Mouse (Mus musculus) embryonic fibroblast, embryonic 13.5 days (primary cell): ENCODE measurements at regions not wholly inside any gene's neighbourhood (a gene's known extent, or its start where the extent isn't known, plus 50 kb on each side); places are given as distances from the start of the nearest gene placed in this dataset.

Experiments
- H3K27ac ChIP-seq: 2 replicates; pipeline ENCODE4 v1.5.1; 2012; ENCODE audit warnings: low read length, control low read depth, inconsistent platforms; ENCODE audit not compliant: insufficient read depth
- H3K4me1 ChIP-seq: 2 replicates; pipeline ENCODE4 v1.6.1; 2011; ENCODE audit warnings: low read length; ENCODE audit not compliant: control insufficient read depth, insufficient read depth
- H3K4me3 ChIP-seq: 2 replicates; pipeline ENCODE4 v1.5.1; 2011; ENCODE audit warnings: mild to moderate bottlenecking, control low read depth, low read length; ENCODE audit not compliant: insufficient read depth
- CTCF ChIP-seq: IDR thresholded peaks from 2 replicates; pipeline ENCODE4 v1.5.1; 2011; ENCODE audit warnings: mild to moderate bottlenecking, control low read depth, low read length, moderate library complexity, borderline replicate concordance; ENCODE audit not compliant: insufficient read depth
- POLR2A ChIP-seq: IDR thresholded peaks from 2 replicates; pipeline ENCODE4 v1.6.1; 2011; ENCODE audit warnings: low read depth, mild to moderate bottlenecking, control low read depth, low read length, moderate library complexity

GRCm38 (mm10) chr5:9801707-9802106 is 76.7 kb upstream of the Grm3 start:
- Histone ChIP-seq H3K4me1 (no peaks in the 10 kb centered on the region), H3K4me3 (no peak overlapping the region), H3K27ac (no peak overlapping the region)
- TF ChIP-seq CTCF (no peak), POLR2A (no peak)

GRCm38 (mm10) chr5:9781107-9781506 is 56.1 kb upstream of the Grm3 start:
- Histone ChIP-seq H3K4me1 (no peaks in the 10 kb centered on the region), H3K27ac (no peak overlapping the region), H3K4me3 (no peak overlapping the region)
- TF ChIP-seq CTCF (no peak), POLR2A (no peak)
